Mouse (Mus musculus): ENCODE measurements around the gene Ppp1r3d.

GRCm38 (mm10) chr2:178420576-178420975 lies 6.3 kb upstream of the Ppp1r3d start:
- TF ChIP-seq CTCF (IDR thresholded peaks at IDR 0.05; ENCODE audit: low read depth) (no peak), EP300 (IDR thresholded peaks at IDR 0.05; ENCODE audit: low read depth) (no peak)

Measured in liver, postnatal 0 days (tissue).